10 mouse cellular contexts compared by ENCODE assay signal in the genomic region with DNA sequence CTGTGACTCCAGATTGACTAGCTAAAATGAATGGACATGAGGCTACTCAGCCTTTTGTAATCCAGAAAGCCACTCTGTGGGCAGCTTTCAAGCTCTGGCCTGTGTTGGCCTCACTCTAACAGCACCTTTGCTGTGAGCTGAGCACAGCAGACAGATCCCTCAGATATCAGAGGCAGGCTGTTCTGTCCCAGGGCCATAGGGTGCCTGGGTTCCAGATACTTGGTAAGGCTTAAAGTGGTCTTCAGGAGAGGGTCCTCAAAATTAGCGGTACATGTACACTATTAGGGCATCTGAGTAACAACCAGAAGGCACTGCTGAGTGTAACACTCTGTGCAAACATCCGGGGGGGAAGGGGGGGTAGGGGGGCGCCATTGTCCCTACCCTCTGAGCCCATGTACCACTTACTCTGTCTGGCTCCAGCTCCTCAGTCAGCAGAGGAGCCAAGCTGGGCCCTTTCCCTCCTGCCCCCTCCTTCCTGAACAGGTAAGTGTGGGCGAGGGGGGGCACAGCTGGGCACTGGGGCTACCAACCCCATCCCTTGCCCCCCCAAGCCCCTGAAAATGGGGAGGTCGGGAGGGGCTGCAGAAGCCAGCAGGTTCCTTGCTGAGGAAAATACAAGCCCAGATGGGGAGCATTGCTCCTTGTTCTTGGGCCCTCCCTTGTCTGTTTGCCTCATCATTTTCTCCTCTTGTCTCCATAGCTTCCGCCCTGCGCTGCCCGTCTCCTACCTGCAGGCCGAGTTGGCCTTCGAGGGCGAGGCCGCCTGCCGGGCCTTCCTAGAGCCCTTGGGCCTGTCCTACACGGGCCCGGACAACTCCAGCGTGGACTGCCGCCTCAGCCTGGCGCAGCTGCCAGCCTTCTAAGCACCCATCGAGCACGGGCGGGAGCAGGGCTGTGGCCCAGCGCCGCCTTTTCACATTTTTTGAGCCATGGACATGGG. TPM values are rescaled to one million over a fixed set of nuclear protein-coding genes. Genes with fewer than 3 reads are reported as not detected.
A peak's percentile ranks its signal among the peaks of the same experiment; 100 is the strongest.
DNase-seq lines count a peak whose midpoint lies in the region; ATAC-seq and TF ChIP-seq lines count a peak whose summit lies in the region.
"Had no signal": no experiment of that assay in that cellular context is flagged by ENCODE, and none has a peak within 500 bp of the region (broad histone marks: within the 10 kb centered on the region; RNA-seq: fewer than 3 reads in every experiment).

No protein-coding gene starts in this region.

- DNase-seq in heart, adult 11 months: peak; percentile 93
- DNase-seq in lung, postnatal 4 days: peak; percentile 3 to 26
- no peak for DNase-seq in lung, adult 2 months
- peak; percentile 19 to 34 for DNase-seq in cerebellum, postnatal 25 days
- no peak for DNase-seq in thymus, postnatal 25 days

- no peak for ATAC-seq in heart, embryonic 11.5 days (replicated peaks; ENCODE audit: insufficient number of reproducible peaks, low FRiP score, low TSS enrichment)

- peaks cover 14% of the 10 kb centered on the region; the same call in 1 of the 2 replicates for H3K4me1 ChIP-seq in heart, embryonic 11.5 days (ENCODE audit: control insufficient read depth, insufficient read depth, low read length)
- H3K4me1 ChIP-seq in lung, adult 2 months (ENCODE audit: control insufficient read depth, insufficient read depth, low read length): peaks cover 9% of the 10 kb centered on the region
- H3K4me1 ChIP-seq in testis, adult 2 months (ENCODE audit: control insufficient read depth, insufficient read depth, low read length): peaks cover 31% of the 10 kb centered on the region

- no peak overlapping the region for H3K27ac ChIP-seq in heart, embryonic 11.5 days (ENCODE audit: low read depth, low read length)
- no peak overlapping the region for H3K27ac ChIP-seq in testis, adult 2 months (ENCODE audit: control insufficient read depth, insufficient read depth, low read depth, low read length)

- no peak for TF ChIP-seq CTCF in lung, adult 2 months (IDR thresholded peaks at IDR 0.05; ENCODE audit: insufficient read depth, low read length)
- TF ChIP-seq CTCF in testis, adult 2 months (IDR thresholded peaks at IDR 0.05; ENCODE audit: control insufficient read depth, insufficient read depth, insufficient replicate concordance, low read depth, low read length): no peak

- no peak for TF ChIP-seq POLR2A in lung, adult 2 months (IDR thresholded peaks at IDR 0.05; ENCODE audit: borderline replicate concordance, extremely low read depth, low read depth, low read length)
- TF ChIP-seq POLR2A in testis, adult 2 months (IDR thresholded peaks at IDR 0.05; ENCODE audit: control insufficient read depth, low read depth, low read length): no peak

- H3K36me3 ChIP-seq in heart, embryonic 11.5 days (ENCODE audit: control insufficient read depth, insufficient read depth, low read length): peaks cover 52% of the 10 kb centered on the region
- no peaks in the 10 kb centered on the region; the same call in none of the 2 replicates for H3K36me3 ChIP-seq in testis, adult 2 months (ENCODE audit: control insufficient read depth, insufficient read depth, low read length)

- WGBS in heart, embryonic 11.5 days (ENCODE audit: insufficient replicate concordance): 93% methylated on average over 23 of the region's 23 CpGs
- 89% methylated on average over 23 of the region's 23 CpGs for WGBS in lung, adult 2 months

- no peaks in the 10 kb centered on the region for H3K9me3 ChIP-seq in heart, embryonic 11.5 days (replicated peaks; ENCODE audit: control insufficient read depth, low read length)
- H3K9me3 ChIP-seq: megakaryocyte, embryonic 14.5 days had no signal

- no peak overlapping the region for H3K9ac ChIP-seq in heart, embryonic 11.5 days (ENCODE audit: low read depth, low read length)

- peaks cover 8% of the 10 kb centered on the region; the same call in 1 of the 2 replicates for H3K27me3 ChIP-seq in heart, embryonic 11.5 days (ENCODE audit: control insufficient read depth, insufficient read depth, low read length)
- H3K27me3 ChIP-seq in testis, adult 2 months (ENCODE audit: control insufficient read depth, insufficient read depth, low read length): no peaks in the 10 kb centered on the region
- H3K27me3 ChIP-seq: Patski had no signal

- H3K4me3 ChIP-seq in heart, embryonic 11.5 days (ENCODE audit: low read depth, low read length): no peak overlapping the region
- no peak overlapping the region for H3K4me3 ChIP-seq in lung, adult 2 months (replicated peaks; ENCODE audit: extremely low read depth, low read depth, low read length)
- peak overlapping the region; percentile 37 for H3K4me3 ChIP-seq in testis, adult 2 months (ENCODE audit: control insufficient read depth, low read depth, low read length)
- H3K4me3 ChIP-seq: erythroblast, embryonic 14.5 days had no signal

- no peak overlapping the region for H3K4me2 ChIP-seq in heart, embryonic 11.5 days

RNA-seq across cellular contexts. Expression of gene Leng9, which starts 3.7 kb away (rescaled TPM):
- polyA plus RNA-seq in heart, embryonic 11.5 days (2014; fragmentation: Nextera tagmentation; extraction: Ambion mirVana): 1.4 TPM in 2 replicates
- 8.6 and 10.2 TPM in 2 replicates for polyA plus RNA-seq in lung, adult 2 months (2012; rRNA removed)
- polyA plus RNA-seq in testis, adult 2 months (2012; rRNA removed): 5.1 and 5.7 TPM in 2 replicates

RNA-seq across cellular contexts. Expression of gene Leng8, which starts 9.7 kb away (rescaled TPM):
- polyA plus RNA-seq in heart, embryonic 11.5 days (2014; fragmentation: Nextera tagmentation; extraction: Ambion mirVana): 42.1 and 42.6 TPM in 2 replicates
- 648 and 958 TPM in 2 replicates for polyA plus RNA-seq in lung, adult 2 months (2012; rRNA removed)
- 469 and 559 TPM in 2 replicates for polyA plus RNA-seq in testis, adult 2 months (2012; rRNA removed)

RNA-seq across cellular contexts. Expression of gene Cdc42ep5, which starts 18.1 kb away (rescaled TPM):
- polyA plus RNA-seq in heart, embryonic 11.5 days (2014; fragmentation: Nextera tagmentation; extraction: Ambion mirVana): 27.9 and 32.1 TPM in 2 replicates
- polyA plus RNA-seq in lung, adult 2 months (2012; rRNA removed): 46.9 and 51.8 TPM in 2 replicates
- 17.9 and 19.2 TPM in 2 replicates for polyA plus RNA-seq in testis, adult 2 months (2012; rRNA removed)

RNA-seq across cellular contexts. Expression of gene Ttyh1, which starts 27.3 kb away (rescaled TPM):
- polyA plus RNA-seq in heart, embryonic 11.5 days (2014; fragmentation: Nextera tagmentation; extraction: Ambion mirVana): 0.70 and 0.87 TPM in 2 replicates
- 2.6 and 3.0 TPM in 2 replicates for polyA plus RNA-seq in lung, adult 2 months (2012; rRNA removed)
- polyA plus RNA-seq in testis, adult 2 months (2012; rRNA removed): 59.3 and 70.0 TPM in 2 replicates
- polyA plus RNA-seq: erythroblast, embryonic 14.5 days had no signal

Comparison
In these comparisons a context has a peak if more than half of its experiments do, and no peak if none do; other contexts are left out.
1. DNase-seq: peak in heart, adult 11 months (single experiment), lung, postnatal 4 days (2 of 2) and cerebellum, postnatal 25 days (2 of 2); none in lung, adult 2 months (single experiment) and thymus, postnatal 25 days (single experiment).
2. RNA of gene Leng8, which starts 9.7 kb away (polyA plus RNA-seq): 648 to 958 TPM in lung, adult 2 months and 469 to 559 TPM in testis, adult 2 months; 42.1 to 42.6 TPM in heart, embryonic 11.5 days; every median in the first group is over 10 times any median in the second.